Mouse (Mus musculus) bone marrow macrophage, adult 2 months (primary cell): ENCODE measurements around the gene Nlgn1.

Experiments
- CTCF ChIP-seq: IDR thresholded peaks from 2 replicates; pipeline ENCODE4 v1.5.1; 2012; ENCODE audit warnings: low read depth, mild to moderate bottlenecking, low read length, moderate library complexity
- POLR2A ChIP-seq: IDR thresholded peaks from 2 replicates; pipeline ENCODE4 v1.6.1; 2012; ENCODE audit warnings: mild to moderate bottlenecking, low read depth, low read length, borderline replicate concordance

- no peak for TF ChIP-seq POLR2A
- TF ChIP-seq CTCF = no peak
Observed at GRCm38 (mm10) chr3:25606597-25606996, 725.7 kb downstream of the Nlgn1 start.
